Mouse (Mus musculus) urinary bladder, postnatal 36 days (tissue): Measurements from ENCODE around the gene Glcci1.

ENCODE experiments used
- DNase-seq, 2 experiments: peaks; one replicate each; pipeline ENCODE4 v3.0.0; 2022; ENCODE audit warnings: low spot score in 2 of 2, mixed read lengths in 1 of 2

Glcci1 gene

DNA sequence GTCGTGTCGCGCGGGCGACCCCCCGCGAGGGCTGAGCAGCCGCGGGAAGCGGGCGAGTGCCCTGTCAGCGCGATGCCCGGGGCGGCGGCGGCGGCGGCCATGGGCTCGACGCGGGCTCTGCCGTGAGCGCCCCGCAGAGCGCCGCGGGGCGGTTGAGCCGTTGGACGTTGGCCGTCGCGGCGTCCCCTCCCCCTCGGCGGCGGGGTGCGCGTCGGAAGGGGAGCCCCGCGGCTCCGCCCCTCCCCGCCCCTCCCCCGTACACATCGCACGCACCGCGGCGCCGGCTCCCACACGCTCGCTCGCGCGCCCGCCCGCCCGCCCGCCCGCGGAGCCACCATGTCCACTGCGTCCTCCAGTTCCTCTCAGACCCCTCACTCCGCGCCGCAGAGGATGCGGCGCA lies at the start of gene Glcci1:
Glcci1 (plus strand) TSS at position 50 of the 400 bp plus-strand sequence.
- DNase-seq = peak in 1 of 2 experiments; percentile 63

DNA sequence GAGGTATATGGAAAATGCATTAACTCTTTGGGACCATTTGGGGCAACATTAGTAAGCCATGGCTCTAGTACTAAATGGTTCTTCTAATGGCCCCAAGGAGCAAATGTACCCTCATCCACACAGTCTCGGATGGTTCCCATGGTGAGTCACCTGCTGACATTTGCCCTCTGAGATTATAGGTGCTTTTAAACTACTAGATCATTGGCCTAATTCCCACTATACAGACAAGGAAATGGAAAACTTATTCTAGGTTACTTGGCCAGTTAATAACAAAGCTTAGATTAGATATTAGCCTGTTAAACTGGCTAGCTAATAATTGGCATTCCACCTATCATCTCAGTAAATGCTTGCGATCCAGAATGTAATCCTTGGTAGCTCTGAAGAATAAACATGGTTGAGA lies 47.0 kb upstream of the Glcci1 start:
- no peak for DNase-seq

DNA sequence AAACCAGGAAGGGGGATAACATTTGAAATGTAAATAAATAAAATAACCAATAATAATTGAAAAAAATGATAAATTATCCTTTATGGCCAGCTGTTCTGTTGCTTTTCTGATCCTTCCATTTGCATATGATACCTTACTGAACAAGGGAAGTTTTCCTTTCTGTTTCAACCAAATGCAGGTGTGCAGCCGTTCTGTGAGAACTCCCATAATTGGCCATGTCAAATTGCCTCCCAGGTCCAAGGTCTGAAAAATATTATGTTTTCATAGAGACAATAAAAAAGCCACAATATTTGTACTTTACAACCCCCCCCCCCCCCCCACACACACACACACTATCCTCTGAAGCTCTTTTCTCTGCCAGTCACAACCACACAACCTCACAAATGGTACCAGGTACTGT lies 44.0 kb upstream of the Glcci1 start:
- no peak for DNase-seq

DNA sequence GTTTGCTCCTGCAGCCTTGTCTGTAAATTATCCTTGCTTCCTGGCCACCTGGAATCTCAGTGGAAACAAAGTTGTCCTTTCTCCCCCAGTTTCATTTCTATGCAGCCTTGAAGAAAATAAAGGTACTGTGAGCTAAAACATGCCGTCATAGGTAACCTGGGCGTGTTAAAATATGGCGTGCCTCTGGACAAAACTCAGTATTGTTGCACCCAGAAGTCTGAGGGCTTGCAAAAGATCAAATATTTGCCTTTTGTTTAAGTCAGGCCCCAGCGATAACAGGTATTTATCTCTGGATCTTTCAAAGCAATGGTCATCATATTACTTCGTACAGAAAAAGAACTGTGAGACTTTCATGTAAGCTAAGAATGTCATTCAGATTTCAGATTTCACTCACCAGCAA lies 43.4 kb upstream of the Glcci1 start:
- DNase-seq = no peak

DNA sequence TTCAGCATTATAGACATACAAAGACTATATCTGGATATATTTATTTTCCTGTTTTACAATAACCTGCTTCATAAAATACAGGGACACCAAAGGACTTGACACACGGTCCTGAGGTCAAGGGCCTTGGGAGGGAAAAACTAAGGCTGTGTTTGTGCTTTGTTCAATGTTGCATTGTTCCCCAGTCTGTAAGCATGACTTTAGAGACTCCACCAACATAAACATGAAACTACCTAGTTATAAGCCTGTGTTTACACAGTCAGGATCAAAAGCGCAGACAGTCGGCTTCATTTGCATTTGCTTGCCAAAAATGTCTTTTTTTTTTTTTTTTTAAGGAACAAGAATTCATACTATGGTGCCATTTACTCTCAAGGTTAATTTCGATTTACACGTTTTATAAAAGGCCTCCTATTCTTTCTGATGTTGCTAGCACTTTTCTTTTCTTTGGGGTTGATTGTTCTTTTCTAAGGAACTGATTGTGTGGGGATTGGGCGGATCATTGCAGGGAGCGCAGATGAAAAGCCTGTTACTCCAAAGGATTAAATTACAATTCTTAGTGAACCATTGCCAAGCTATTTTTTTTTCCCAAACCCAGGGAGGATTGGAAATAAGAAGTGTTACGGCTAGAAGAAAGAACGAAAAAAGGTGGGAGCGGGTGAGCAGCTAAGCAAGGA lies 41.6 kb upstream of the Glcci1 start:
- DNase-seq = no peak

DNA sequence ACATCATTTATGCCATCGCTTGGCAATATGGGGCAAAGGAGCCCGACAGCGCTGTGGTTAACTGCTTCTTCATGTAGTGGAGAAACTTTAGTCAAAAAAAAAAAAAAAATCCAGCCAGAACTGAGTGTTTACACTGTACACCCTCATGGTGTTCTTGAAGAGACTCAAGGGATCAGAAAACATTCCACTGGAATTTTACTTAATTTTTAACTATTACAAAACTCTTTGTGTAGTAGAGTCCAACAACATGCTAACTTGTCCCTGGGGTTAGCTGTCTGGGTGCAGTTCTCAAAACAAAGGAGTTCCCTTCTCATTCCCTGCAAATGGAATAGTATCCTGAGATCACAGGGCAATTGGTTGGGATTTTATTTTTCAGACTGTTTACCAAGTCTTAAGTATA lies 39.5 kb upstream of the Glcci1 start:
- no peak for DNase-seq

DNA sequence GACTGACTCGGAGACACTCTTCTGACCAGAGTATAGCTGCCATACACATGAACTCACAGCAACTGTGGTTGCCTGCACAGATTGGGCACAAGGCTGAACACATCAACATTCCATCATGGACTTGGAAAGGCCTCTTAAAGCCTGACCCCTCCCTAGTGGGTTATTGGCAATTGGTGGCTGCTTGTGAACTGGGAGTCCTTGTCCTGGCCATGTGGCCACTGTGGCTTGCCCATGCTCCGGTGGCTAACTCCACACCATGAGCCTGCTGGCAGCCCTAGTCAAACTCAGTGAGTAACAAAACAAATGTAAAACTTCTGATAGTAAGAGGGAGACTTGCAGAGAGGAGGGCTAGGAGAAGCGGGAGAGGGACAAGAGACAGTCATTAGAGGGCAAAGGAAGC lies 37.3 kb upstream of the Glcci1 start:
- no peak for DNase-seq

DNA sequence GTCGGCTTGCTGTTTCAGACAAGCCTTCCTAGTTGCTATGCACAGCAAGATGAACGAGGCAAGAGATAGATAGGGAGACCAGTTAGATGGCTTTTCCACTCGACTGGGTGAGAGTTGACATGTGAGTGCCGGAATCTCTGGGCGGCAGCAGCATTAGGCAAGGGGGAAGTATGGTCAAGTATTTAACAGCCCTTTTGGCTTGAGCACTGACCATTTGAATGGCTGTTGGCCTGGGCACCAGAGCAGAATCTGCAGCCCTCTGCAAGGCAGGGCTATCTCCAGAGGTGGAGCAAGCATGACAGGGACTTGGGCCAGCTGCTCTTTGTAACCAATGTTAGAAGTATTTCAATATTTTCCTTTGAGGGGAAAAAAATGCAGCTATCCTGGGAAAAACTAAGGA lies 36.5 kb upstream of the Glcci1 start:
- DNase-seq = peak in 1 of 2 experiments; percentile 55

DNA sequence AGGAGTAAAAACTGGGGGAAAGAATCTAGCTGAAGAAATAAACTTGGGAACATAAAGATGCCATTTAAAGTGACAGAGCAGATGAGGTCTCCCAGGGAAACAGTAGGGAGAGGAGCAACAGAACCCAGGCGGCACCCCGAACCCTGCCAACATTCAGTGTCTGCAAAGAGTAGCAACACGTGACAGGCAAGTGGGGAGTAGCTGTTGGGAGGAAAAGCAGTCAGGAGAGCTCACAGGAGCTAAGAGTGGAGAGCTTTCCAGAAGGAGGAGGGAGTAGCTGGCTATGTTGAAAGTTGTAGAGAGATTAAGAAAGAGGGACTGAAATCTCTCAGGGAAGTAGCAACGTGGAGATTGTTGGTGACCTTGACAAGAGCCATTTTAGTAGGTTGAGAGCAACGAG lies 35.9 kb upstream of the Glcci1 start:
- peak in 1 of 2 experiments; percentile 36 for DNase-seq

DNA sequence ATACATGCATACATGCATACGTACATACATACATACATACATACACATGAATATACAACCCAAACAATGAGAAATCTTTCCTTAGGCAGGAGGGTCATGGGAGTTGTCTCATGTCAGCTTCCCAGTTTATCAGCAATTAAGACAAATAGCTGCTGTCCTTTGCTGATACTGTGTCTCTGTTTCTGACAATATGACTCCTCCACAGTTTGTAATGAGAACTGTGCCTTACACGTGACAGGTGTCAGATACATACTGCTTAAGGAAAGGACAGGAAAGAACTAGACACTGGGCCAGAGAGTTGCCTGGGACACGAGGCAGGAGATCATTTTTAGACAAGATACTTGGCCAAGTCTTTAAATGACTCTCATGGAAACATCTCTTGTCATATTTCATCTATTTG lies 35.1 kb upstream of the Glcci1 start:
- DNase-seq = no peak

DNA sequence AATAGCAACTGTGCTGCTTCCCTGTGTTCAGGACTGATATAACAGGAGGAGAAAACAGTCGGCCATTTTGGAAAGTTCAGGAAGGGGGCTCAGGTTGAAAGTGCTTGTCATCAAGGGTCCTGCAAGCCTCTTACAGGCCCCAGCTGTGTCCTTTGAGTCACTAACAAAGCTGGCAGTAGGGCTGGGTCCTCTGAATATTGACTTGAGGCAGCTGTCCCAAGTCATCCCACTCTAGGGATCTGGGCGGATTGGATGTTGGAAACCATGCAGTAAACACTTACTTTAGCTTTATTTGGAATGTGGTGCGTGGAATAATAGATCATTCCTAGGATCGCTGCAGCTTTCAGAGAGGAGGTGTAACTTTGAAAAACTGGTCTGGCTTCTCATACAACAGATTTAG lies 34.6 kb upstream of the Glcci1 start:
- DNase-seq = no peak

DNA sequence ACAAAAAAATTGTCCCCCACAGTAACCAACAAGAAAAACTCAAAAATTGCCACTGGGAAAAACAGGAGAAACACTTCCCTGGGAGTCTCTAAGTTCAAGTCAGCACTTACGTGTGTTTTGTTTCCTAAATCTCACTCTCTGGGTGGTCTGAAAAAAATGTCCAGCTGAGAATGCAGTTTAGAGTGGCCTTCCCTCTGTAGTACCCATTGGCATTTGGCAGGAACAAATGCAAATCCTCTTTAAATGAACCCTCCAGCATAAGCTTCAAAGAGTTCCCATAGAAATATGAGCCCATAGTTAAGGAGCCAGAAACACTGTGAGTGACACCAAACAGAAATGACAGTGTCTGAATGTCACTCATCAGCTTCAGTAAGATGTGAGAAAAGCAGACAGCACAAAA lies 30.2 kb upstream of the Glcci1 start:
- DNase-seq = no peak

DNA sequence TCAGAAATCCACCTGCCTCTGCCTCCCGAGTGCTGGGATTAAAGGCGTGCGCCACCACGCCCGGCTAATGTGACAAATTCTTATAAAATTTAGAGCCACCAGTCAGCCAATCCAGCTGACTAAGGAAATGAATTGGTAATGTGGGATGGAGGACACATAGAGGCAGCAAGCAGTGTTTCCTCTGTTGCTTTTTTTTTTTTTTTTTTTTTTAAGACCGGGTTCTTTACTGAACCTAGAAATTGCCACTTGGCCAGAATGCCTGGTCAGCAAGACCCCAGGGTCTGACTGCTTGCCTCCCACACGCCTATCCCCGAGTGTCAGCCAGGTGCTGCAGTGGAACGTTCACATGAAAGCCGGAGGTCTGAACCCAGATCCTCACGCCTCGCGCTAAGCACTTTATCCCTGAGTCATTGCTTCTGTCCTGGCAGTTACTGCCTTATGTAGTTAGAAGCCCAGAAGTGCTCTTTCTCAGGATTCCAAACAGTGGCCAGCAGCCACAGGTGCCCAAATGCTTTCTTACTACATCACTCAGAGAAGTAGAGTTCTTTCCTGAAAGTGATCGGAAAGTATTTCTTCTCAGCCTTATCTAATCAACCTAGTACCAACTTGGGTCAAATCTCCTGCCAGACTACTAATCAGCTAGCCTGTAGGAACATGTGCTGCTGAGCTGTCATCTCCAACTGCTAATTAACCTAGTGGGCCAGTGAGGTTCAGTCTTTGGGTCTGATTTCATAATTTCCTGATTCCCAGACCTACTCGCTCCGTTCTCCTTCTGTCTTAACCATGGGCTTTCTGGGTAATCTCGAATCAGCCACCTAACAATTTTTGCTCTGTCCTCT lies 24.7 kb upstream of the Glcci1 start:
- DNase-seq = no peak

DNA sequence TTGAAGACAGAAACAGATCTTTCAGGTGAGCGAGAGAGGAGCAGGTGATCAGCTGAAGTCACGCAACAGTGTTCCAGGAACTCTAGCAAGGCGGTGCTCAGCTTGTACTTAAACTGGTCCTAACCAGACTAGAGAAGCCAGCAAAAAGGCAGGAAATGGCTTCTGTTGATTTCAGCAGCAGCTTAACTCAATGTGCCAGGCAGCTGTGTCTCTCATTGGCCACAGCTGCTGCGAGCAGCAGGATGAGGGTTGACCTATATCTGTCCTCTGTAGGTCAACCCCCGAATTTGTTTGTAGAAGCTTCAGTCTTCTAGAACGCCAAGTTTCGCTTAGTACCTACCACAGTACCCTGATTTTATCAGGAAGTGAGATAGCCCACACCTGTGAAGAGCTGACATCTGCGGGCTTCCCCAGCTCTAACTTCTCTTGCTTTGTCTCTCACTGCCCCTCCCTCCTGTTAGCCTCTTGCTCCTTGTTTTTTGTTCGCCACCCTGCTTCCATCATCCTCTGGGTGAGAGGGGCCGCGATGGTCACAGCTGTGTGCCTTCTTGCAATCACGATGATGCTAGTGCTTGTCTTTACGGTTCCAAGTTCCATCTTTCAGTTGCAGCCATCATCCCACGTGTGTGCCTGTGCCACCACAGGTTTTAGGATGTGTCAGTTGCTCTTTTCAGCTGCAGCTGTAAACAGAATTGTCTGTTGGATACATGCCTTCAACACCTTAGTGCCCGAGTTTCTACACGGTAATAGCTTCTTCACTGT lies 23.8 kb upstream of the Glcci1 start:
- DNase-seq = no peak

DNA sequence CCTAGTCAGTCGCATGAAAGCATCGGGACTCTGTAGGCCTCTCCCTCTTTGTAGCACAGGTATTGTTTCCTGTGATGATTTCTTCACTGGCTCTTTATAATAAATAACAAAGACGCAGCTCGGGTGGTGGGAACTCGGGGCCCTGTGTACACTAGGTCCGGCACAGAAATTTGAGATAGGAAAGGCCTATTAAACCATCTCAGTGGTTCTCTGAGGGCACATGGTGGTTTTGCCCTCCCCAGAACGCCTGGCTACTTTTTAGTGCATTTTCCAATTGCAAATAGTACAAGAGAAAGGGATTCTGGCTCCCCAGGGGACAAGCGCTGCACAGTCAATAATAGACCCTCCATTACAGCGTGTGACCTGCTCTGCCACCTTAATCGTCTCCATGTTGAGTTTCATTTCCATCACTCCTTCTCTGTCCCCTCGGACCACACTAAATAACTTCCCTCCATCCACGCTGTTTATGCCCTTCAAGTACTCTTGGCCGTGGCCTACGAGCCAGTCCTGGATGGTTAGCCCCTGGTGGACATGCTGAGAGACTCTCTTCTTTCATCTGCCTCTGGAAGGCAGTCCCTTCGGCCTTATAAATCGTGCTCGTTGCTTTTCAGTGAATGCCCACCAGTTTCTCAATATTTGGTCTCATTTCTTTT lies 22.9 kb upstream of the Glcci1 start:
- DNase-seq = no peak

DNA sequence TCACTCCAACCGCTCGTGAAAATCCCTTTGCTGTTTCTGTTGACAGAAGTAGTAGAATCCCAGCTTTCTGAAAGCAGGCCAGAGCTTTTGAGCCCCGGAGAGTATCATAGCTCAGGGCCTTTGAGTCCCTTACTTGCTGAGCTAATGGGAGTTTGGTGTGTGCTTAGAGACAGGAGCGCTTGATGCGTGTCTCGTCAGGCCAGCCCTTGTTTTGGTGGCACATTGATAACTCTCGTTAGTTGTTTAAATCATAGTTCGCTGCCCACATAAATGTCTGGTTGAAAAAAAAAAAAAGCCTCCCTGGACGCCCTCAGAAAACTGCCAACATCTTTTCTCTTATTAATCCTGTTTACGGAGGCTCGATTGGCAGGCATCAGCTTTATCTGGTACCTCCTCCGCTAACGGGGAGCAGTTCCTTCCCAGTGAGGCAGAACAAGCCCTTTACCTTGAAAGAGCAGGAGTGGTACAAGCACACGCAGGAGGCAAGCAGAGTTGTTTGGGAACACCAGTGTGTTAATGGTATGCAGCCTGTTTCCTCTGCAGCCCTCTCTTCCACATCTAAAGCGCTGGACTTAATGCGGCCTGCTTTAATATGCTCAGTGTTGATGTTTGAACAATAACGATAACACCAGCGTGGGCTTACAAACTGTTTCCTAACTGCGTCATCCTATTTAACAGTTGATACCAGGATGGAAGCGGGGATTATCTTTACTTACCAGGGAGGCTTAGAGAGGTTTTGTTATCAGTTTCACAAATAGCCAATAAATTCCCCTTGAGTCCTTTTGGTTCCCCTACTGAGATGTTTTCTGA lies 22.2 kb upstream of the Glcci1 start:
- DNase-seq = no peak

DNA sequence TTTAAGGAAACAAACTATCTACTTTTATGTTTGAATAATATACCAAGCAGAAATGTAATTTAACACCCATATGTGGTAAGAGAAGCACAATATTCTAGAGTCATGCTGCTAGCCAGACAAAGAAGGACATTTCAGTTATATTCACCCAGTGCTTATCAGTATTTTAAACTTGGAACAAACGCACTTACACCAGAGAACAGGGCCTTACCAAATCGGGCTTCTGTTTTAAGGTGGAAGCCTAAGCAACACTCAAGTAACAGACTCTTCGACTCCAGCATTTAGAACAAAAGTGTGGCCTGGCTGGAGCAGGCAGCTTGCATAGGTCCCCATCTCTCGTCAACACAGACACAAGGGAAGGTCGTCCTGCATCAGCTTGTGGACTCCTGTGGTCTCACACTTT lies 21.2 kb upstream of the Glcci1 start:
- no peak for DNase-seq

DNA sequence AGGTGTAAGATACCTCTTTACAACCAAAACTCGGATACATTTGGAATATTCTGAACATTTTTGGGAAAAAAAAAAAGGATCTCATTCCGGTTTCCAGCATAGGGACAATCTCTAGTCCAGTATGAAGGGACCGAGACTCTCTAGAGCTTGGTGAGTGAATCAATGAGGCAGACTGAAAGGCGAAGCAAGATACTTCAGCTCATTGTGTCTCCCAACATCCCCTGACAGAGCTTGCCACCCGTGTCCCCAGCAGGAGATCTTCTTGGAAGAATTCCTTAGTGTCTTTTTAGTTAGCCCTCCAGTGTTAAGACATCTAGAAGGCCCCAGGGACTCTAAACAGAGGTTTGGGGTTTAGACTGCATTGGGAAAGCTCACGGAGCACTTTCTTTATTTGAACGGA lies 20.1 kb upstream of the Glcci1 start:
- no peak for DNase-seq

DNA sequence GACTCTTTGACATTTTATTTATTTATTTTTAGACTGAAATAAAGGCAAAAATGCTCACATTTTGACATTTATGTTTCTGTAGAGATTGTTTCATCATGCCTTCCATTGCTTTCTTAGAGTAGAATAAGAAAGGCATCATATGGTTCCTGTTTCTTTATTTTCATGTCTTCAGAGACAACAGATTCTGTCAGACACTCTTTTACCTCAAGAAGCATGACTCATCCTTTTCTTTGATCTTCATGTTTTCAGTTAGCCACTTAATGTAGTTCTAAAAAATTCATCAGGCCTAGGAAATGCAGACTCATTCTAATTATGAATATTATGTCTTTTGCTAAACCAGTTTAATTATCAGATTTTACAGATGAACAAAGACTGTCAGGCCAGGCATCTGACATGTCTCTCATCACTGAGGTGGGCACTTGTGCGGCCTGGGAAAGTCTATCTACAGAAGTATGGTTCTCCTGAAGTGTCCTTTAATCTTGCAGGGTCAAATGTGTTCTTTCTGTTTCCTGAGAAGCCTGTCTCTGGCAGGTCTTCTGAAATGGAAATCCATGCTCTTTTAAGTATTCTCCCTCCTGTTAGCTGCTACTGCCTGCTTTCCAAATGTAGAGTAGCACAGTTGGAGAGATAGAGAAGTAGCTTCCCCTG lies 19.3 kb upstream of the Glcci1 start:
- no peak for DNase-seq

DNA sequence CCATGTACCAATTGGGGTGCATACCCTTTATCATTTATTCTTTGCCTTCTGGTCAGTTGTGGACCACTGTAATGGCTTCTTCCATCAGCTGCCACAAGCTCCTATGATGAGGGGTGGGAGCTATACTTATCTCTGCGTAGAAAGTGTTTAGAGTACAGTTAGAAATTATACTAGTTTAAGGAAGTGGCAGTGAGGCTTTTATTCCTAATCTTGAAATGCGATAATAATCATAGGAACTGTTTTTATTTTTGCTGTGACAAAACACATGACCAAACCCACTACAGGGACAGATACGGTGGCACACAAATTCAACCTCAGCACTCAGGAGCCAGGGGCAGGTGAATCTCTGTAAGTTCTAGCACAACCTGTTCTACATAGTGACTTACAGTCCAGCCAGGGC lies 17.2 kb upstream of the Glcci1 start:
- no peak for DNase-seq
